Mouse (Mus musculus): ENCODE measurements at regions not wholly inside any gene's neighbourhood (a gene's known extent, or its start where the extent isn't known, plus 50 kb on each side); places are given as distances from the start of the nearest gene placed in this dataset.

- H3K27me3 ChIP-seq, result no peaks in the 10 kb centered on the region
- no peak overlapping the region for H3K27ac ChIP-seq
- H3K9me3 ChIP-seq (replicated peaks), result no peaks in the 10 kb centered on the region
- H3K36me3 ChIP-seq, result no peaks in the 10 kb centered on the region
- no peak overlapping the region for H3K4me2 ChIP-seq
- WGBS (ENCODE audit: insufficient replicate concordance), result 65% methylated on average over 2 of the region's 2 CpGs
- H3K9ac ChIP-seq, result no peak overlapping the region
- ATAC-seq (ENCODE audit: low read depth), result no peak
- no peaks in the 10 kb centered on the region for H3K4me1 ChIP-seq (replicated peaks)
- no peak for DNase-seq
- no peak overlapping the region for H3K4me3 ChIP-seq (replicated peaks)
Measured at GRCm38 (mm10) chr4:67932481-67932880, 1021.7 kb downstream of the Brinp1 start.

- no peaks in the 10 kb centered on the region for H3K36me3 ChIP-seq
- ATAC-seq (ENCODE audit: low read depth) (no peak), DNase-seq (no peak)
- H3K4me3 ChIP-seq (replicated peaks), result no peak overlapping the region
- no peak overlapping the region for H3K27ac ChIP-seq
- no peak overlapping the region for H3K4me2 ChIP-seq
- H3K9me3 ChIP-seq (replicated peaks), result no peaks in the 10 kb centered on the region
- no peak overlapping the region for H3K9ac ChIP-seq
- H3K4me1 ChIP-seq (replicated peaks), result no peaks in the 10 kb centered on the region
- WGBS (ENCODE audit: insufficient replicate concordance), result 37% methylated on average over 1 of the region's 1 CpGs
- no peaks in the 10 kb centered on the region for H3K27me3 ChIP-seq
Measured at GRCm38 (mm10) chr4:67899109-67899508, 1055.1 kb downstream of the Brinp1 start.

GRCm38 (mm10) chr4:67891946-67892575 is 1062.1 kb downstream of the Brinp1 start:
- ATAC-seq (ENCODE audit: low read depth) (no peak), DNase-seq (no peak)
- Histone ChIP-seq H3K36me3 (no peaks in the 10 kb centered on the region), H3K27me3 (no peaks in the 10 kb centered on the region), H3K27ac (no peak overlapping the region), H3K9me3 (replicated peaks) (no peaks in the 10 kb centered on the region), H3K4me1 (replicated peaks) (no peaks in the 10 kb centered on the region), H3K4me3 (replicated peaks) (no peak overlapping the region), H3K4me2 (no peak overlapping the region), H3K9ac (no peak overlapping the region)
- WGBS (ENCODE audit: insufficient replicate concordance), result 54% methylated on average over 1 of the region's 1 CpGs

- Histone ChIP-seq H3K4me1 (replicated peaks) (no peaks in the 10 kb centered on the region), H3K4me3 (replicated peaks) (no peak overlapping the region), H3K36me3 (no peaks in the 10 kb centered on the region), H3K4me2 (no peak overlapping the region), H3K9ac (no peak overlapping the region), H3K9me3 (replicated peaks) (no peaks in the 10 kb centered on the region), H3K27ac (no peak overlapping the region), H3K27me3 (no peaks in the 10 kb centered on the region)
- DNase-seq, result no peak
- ATAC-seq (ENCODE audit: low read depth), result no peak
Measured at GRCm38 (mm10) chr4:67887954-67888353, 1060.6 kb downstream of the Tlr4 start.

GRCm38 (mm10) chr4:67885204-67885603 is 1057.8 kb downstream of the Tlr4 start:
- Histone ChIP-seq H3K27ac (no peak overlapping the region), H3K4me2 (no peak overlapping the region), H3K9ac (no peak overlapping the region), H3K9me3 (replicated peaks) (no peaks in the 10 kb centered on the region), H3K36me3 (no peaks in the 10 kb centered on the region), H3K4me3 (replicated peaks) (no peak overlapping the region), H3K27me3 (no peaks in the 10 kb centered on the region), H3K4me1 (replicated peaks) (no peaks in the 10 kb centered on the region)
- DNase-seq (no peak), ATAC-seq (ENCODE audit: low read depth) (no peak)

- no peak overlapping the region for H3K4me3 ChIP-seq (replicated peaks)
- no peaks in the 10 kb centered on the region for H3K27me3 ChIP-seq
- no peaks in the 10 kb centered on the region for H3K36me3 ChIP-seq
- no peaks in the 10 kb centered on the region for H3K4me1 ChIP-seq (replicated peaks)
- H3K4me2 ChIP-seq, result no peak overlapping the region
- no peaks in the 10 kb centered on the region for H3K9me3 ChIP-seq (replicated peaks)
- no peak overlapping the region for H3K9ac ChIP-seq
- ATAC-seq (ENCODE audit: low read depth) (no peak), DNase-seq (no peak)
- no peak overlapping the region for H3K27ac ChIP-seq
- 53% methylated on average over 2 of the region's 2 CpGs for WGBS (ENCODE audit: insufficient replicate concordance)
Measured at GRCm38 (mm10) chr4:67862218-67862617, 1034.8 kb downstream of the Tlr4 start.

GRCm38 (mm10) chr4:67861801-67862200 is 1034.4 kb downstream of the Tlr4 start:
- no peaks in the 10 kb centered on the region for H3K9me3 ChIP-seq (replicated peaks)
- 48% methylated on average over 1 of the region's 1 CpGs for WGBS (ENCODE audit: insufficient replicate concordance)
- no peak overlapping the region for H3K27ac ChIP-seq
- H3K27me3 ChIP-seq, result no peaks in the 10 kb centered on the region
- no peak overlapping the region for H3K4me3 ChIP-seq (replicated peaks)
- H3K4me1 ChIP-seq (replicated peaks), result no peaks in the 10 kb centered on the region
- no peak for DNase-seq
- H3K9ac ChIP-seq, result no peak overlapping the region
- ATAC-seq (ENCODE audit: low read depth), result no peak
- H3K36me3 ChIP-seq, result no peaks in the 10 kb centered on the region
- no peak overlapping the region for H3K4me2 ChIP-seq

- no peaks in the 10 kb centered on the region for H3K27me3 ChIP-seq
- WGBS (ENCODE audit: insufficient replicate concordance), result 46% methylated on average over 4 of the region's 4 CpGs
- ATAC-seq (ENCODE audit: low read depth), result no peak
- 0 out of 2 replicates have a peak, but pooled peaks cover 5% of the 10 kb centered on the region for H3K9me3 ChIP-seq (replicated peaks)
- no peaks in the 10 kb centered on the region for H3K36me3 ChIP-seq
- H3K4me3 ChIP-seq (replicated peaks), result no peak overlapping the region
- no peak overlapping the region for H3K4me2 ChIP-seq
- H3K27ac ChIP-seq, result no peak overlapping the region
- no peak for DNase-seq
- no peaks in the 10 kb centered on the region for H3K4me1 ChIP-seq (replicated peaks)
- no peak overlapping the region for H3K9ac ChIP-seq
Measured at GRCm38 (mm10) chr4:67853001-67853400, 1025.6 kb downstream of the Tlr4 start.

GRCm38 (mm10) chr4:67833397-67833796 is 1006.0 kb downstream of the Tlr4 start:
- 54% methylated on average over 4 of the region's 4 CpGs for WGBS (ENCODE audit: insufficient replicate concordance)
- DNase-seq (no peak), ATAC-seq (ENCODE audit: low read depth) (no peak)
- no peak overlapping the region for H3K4me3 ChIP-seq (replicated peaks)
- no peaks in the 10 kb centered on the region for H3K36me3 ChIP-seq
- no peaks in the 10 kb centered on the region for H3K9me3 ChIP-seq (replicated peaks)
- H3K27me3 ChIP-seq, result no peaks in the 10 kb centered on the region
- H3K4me1 ChIP-seq (replicated peaks), result no peaks in the 10 kb centered on the region
- no peak overlapping the region for H3K9ac ChIP-seq
- no peak overlapping the region for H3K4me2 ChIP-seq
- H3K27ac ChIP-seq, result no peak overlapping the region

GRCm38 (mm10) chr4:67825484-67825883 is 998.1 kb downstream of the Tlr4 start:
- 33% methylated on average over 1 of the region's 1 CpGs for WGBS (ENCODE audit: insufficient replicate concordance)
- no peak for DNase-seq

GRCm38 (mm10) chr4:67796050-67796449 is 968.7 kb downstream of the Tlr4 start:
- no peaks in the 10 kb centered on the region for H3K4me1 ChIP-seq (replicated peaks)
- H3K9me3 ChIP-seq (replicated peaks), result no peaks in the 10 kb centered on the region
- no peak for DNase-seq
- H3K4me3 ChIP-seq (replicated peaks), result no peak overlapping the region
- H3K9ac ChIP-seq, result no peak overlapping the region
- ATAC-seq (ENCODE audit: low read depth), result no peak
- no peak overlapping the region for H3K4me2 ChIP-seq
- 40% methylated on average over 1 of the region's 1 CpGs for WGBS (ENCODE audit: insufficient replicate concordance)
- no peak overlapping the region for H3K27ac ChIP-seq
- H3K27me3 ChIP-seq, result no peaks in the 10 kb centered on the region
- H3K36me3 ChIP-seq, result no peaks in the 10 kb centered on the region

More at GRCm38 (mm10) chr4:67825484-67825883, 998.1 kb downstream of the Tlr4 start:
- no peak overlapping the region for H3K27ac ChIP-seq
- ATAC-seq (ENCODE audit: low read depth), result no peak
- H3K4me1 ChIP-seq (replicated peaks), result no peaks in the 10 kb centered on the region
- no peak overlapping the region for H3K9ac ChIP-seq
- no peaks in the 10 kb centered on the region for H3K36me3 ChIP-seq
- H3K4me2 ChIP-seq, result no peak overlapping the region
- H3K27me3 ChIP-seq, result no peaks in the 10 kb centered on the region
- H3K4me3 ChIP-seq (replicated peaks), result no peak overlapping the region
- no peaks in the 10 kb centered on the region for H3K9me3 ChIP-seq (replicated peaks)
